Mouse (Mus musculus): Measurements from ENCODE around the gene Taok3.

DNA sequence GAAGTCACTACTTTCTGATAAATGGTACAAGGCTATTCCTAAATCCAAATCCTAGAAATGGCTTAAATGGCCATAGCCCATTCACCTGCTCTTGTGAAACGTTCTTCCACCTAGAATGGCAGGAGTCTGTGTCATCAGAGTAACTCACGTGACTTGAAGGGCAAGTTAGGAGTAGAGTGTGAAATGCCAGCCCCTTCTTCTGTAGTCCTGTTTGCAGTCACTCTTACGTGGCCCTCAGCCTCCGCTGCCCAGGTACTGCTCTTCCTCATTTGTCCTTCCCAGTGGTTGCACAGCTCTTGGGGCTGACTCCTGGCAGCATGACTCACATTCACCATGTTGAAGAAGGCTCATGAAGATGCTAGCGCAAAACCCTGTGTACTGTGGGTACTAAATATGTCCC lies 74.7 kb downstream of the Taok3 start:
- TF ChIP-seq CTCF (conservative IDR thresholded peaks at IDR 0.05; ENCODE audit: insufficient read depth, insufficient read length, low read depth, low read length), result no peak
- TF ChIP-seq POLR2A (IDR thresholded peaks at IDR 0.05; ENCODE audit: low read depth, low read length), result no peak

Data from kidney, adult 2 months (tissue).